Mouse (Mus musculus) liver, embryonic 14.5 days (tissue): ENCODE measurements at regions not wholly inside any gene's neighbourhood (a gene's known extent, or its start where the extent isn't known, plus 50 kb on each side); places are given as distances from the start of the nearest gene placed in this dataset.

ENCODE experiments used
- CTCF ChIP-seq: IDR thresholded peaks from 2 replicates; pipeline ENCODE4 v1.5.1; 2016; ENCODE audit warnings: antibody characterized with exemption, low read depth, control low read depth
- EP300 ChIP-seq: IDR thresholded peaks from 2 replicates; pipeline ENCODE4 v1.6.1; 2016; ENCODE audit warnings: antibody characterized with exemption, low read depth

DNA sequence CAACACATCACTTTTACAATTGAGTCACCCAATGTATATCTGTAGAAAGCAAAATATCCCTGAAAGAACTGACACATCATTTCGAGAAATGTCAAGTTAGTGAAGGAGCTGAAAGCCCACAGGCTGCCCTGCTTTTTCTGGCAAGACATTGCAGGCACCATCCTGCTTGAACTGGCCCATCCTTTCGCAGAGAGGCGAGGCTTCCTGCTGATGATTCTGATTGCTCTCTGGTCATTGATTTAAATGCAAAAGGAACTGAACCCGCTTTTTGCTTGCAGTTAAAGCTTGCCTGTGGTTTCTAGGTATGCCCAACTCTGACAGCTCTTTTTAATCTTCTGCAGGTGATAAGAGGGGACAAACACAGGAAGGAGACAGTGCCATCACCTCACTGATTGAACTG lies 748.9 kb upstream of the Nudt12 start:
- TF ChIP-seq CTCF (no peak), EP300 (no peak)
